Mouse (Mus musculus) MEL (cell line): ENCODE results near the gene Dclre1c.

Source experiments
- CTCF ChIP-seq, 3 experiments: IDR thresholded peaks in 2 of 3; conservative IDR thresholded peaks in 1 of 3; 2 replicates each; pipeline ENCODE4 v1.5.1; 2011 to 2012; ENCODE audit warnings: low read length in 3 of 3, low read depth in 2 of 3, mild to moderate bottlenecking in 2 of 3, improper control_type of control experiment in 1 of 3, inconsistent platforms in 1 of 3, mixed read lengths in 1 of 3, moderate library complexity in 1 of 3; ENCODE audit not compliant: control insufficient read depth in 1 of 3, insufficient read depth in 1 of 3, poor library complexity in 1 of 3, severe bottlenecking in 1 of 3
- EP300 ChIP-seq, 2 experiments: IDR thresholded peaks; 2 replicates each; pipeline ENCODE4 v1.6.1; 2011; ENCODE audit warnings: improper control_type of control experiment in 2 of 2, low read length in 2 of 2, low read depth in 1 of 2, mild to moderate bottlenecking in 1 of 2
- GABPA ChIP-seq: IDR thresholded peaks from 2 replicates; pipeline ENCODE4 v1.6.1; 2012; ENCODE audit warnings: low read depth, mild to moderate bottlenecking, inconsistent platforms, low read length, improper control_type of control experiment, moderate library complexity
- GATA1 ChIP-seq: IDR thresholded peaks from 2 replicates; pipeline ENCODE4 v1.6.1; 2011; ENCODE audit warnings: low read depth, low read length, improper control_type of control experiment
- MAZ ChIP-seq: IDR thresholded peaks from 2 replicates; pipeline ENCODE4 v1.6.1; 2012; ENCODE audit warnings: low read depth, mild to moderate bottlenecking, inconsistent platforms, low read length, improper control_type of control experiment
- MXI1 ChIP-seq: IDR thresholded peaks from 2 replicates; pipeline ENCODE4 v1.6.1; 2011; ENCODE audit warnings: mild to moderate bottlenecking, low read depth, low read length, improper control_type of control experiment
- MYB ChIP-seq: IDR thresholded peaks from 2 replicates; pipeline ENCODE4 v1.6.1; 2011; ENCODE audit warnings: mild to moderate bottlenecking, low read depth, low read length, improper control_type of control experiment
- POLR2A ChIP-seq, 2 experiments: IDR thresholded peaks; 2 replicates each; pipeline ENCODE4 v1.6.1; 2011 to 2012; ENCODE audit warnings: low read length in 2 of 2, mild to moderate bottlenecking in 2 of 2, control low read depth in 1 of 2, improper control_type of control experiment in 1 of 2, low read depth in 1 of 2, moderate library complexity in 1 of 2; ENCODE audit not compliant: control insufficient read depth in 1 of 2, insufficient read depth in 1 of 2, poor library complexity in 1 of 2
- POLR2AphosphoS5 ChIP-seq: IDR thresholded peaks from 2 replicates; pipeline ENCODE4 v1.6.1; 2012; ENCODE audit warnings: low read depth, borderline replicate concordance, mild to moderate bottlenecking, inconsistent platforms, low read length, moderate library complexity, mixed read lengths
- TAL1 ChIP-seq: IDR thresholded peaks from 2 replicates; pipeline ENCODE4 v1.6.1; 2012; ENCODE audit warnings: mild to moderate bottlenecking, inconsistent platforms, low read length, moderate library complexity, mixed read lengths
- UBTF ChIP-seq: IDR thresholded peaks from 2 replicates; pipeline ENCODE4 v1.6.1; 2012; ENCODE audit warnings: low read depth, mild to moderate bottlenecking, inconsistent platforms, low read length, improper control_type of control experiment, moderate library complexity, borderline replicate concordance; ENCODE audit not compliant: insufficient read depth
- USF1 ChIP-seq: IDR thresholded peaks from 2 replicates; pipeline ENCODE4 v1.6.1; 2014; ENCODE audit warnings: low read depth, mild to moderate bottlenecking, inconsistent platforms, low read length, improper control_type of control experiment, moderate library complexity
- ZKSCAN1 ChIP-seq: IDR thresholded peaks from 2 replicates; pipeline ENCODE4 v1.6.1; 2012; ENCODE audit warnings: low read depth, mild to moderate bottlenecking, inconsistent platforms, low read length, improper control_type of control experiment, moderate library complexity
- ZNF384 ChIP-seq: IDR thresholded peaks from 2 replicates; pipeline ENCODE4 v1.6.1; 2012; ENCODE audit warnings: low read depth, mild to moderate bottlenecking, inconsistent platforms, low read length, improper control_type of control experiment

- TF ChIP-seq POLR2A (IDR thresholded peaks at IDR 0.05; ENCODE audit: control insufficient read depth in 1 of 2, insufficient read depth in 1 of 2, low read depth in 1 of 2, low read length in 2 of 2, poor library complexity in 1 of 2) (no peak), POLR2AphosphoS5 (no peak), GABPA (no peak), ZKSCAN1 (no peak), CTCF (IDR thresholded peaks at IDR 0.05 in 2 of 3, conservative IDR thresholded peaks at IDR 0.05 in 1 of 3; ENCODE audit: control insufficient read depth in 1 of 3, insufficient read depth in 1 of 3, low read depth in 2 of 3, low read length in 3 of 3, poor library complexity in 1 of 3, severe bottlenecking in 1 of 3) (no peak), TAL1 (no peak), UBTF (no peak), GATA1 (no peak), ZNF384 (no peak), EP300 (IDR thresholded peaks at IDR 0.05; ENCODE audit: low read depth in 1 of 2, low read length in 2 of 2) (no peak), MYB (no peak), MAZ (no peak), MXI1 (no peak), USF1 (no peak)
These were observed 14.0 kb downstream of the Dclre1c start for GRCm38 (mm10) chr2:3437956-3438355.
